Mouse (Mus musculus): ENCODE measurements around the gene Ptrh2. TPM values are rescaled to one million over a fixed set of nuclear protein-coding genes. Genes with fewer than 3 reads are reported as not detected.

Gene Ptrh2
- 12.7 and 13.3 TPM in 2 replicates for polyA plus RNA-seq (2015; fragmentation: Nextera tagmentation; extraction: Ambion mirVana)

GRCm38 (mm10) chr11:86683395-86684125, at the start of gene Ptrh2, which contains the start of gene Vmp1:
Gene Ptrh2, plus strand, starts transcription at chr11:86683985.
Gene Vmp1, minus strand, starts transcription at chr11:86683836.
- ATAC-seq (peak; percentile 94), DNase-seq (peak; percentile 97)
- Histone ChIP-seq H3K4me1 (ENCODE audit: insufficient read depth) (peaks cover 30% of the 10 kb centered on the region), H3K9ac (replicated peaks) (peak within 1 kb of the TSS; percentile 96), H3K4me2 (ENCODE audit: low read depth, low read length) (peak within 1 kb of the TSS; percentile 92), H3K36me3 (replicated peaks; ENCODE audit: insufficient read depth, low read length) (no peaks in the 10 kb centered on the region; the same call in 1 of the 2 replicates), H3K9me3 (ENCODE audit: low read length) (no peaks in the 10 kb centered on the region), H3K4me3 (ENCODE audit: low read depth, low read length) (peak within 1 kb of the TSS; percentile 94), H3K27ac (ENCODE audit: low read depth) (peak within 1 kb of the TSS; percentile 98), H3K27me3 (ENCODE audit: insufficient read depth, low read length) (no peaks in the 10 kb centered on the region)
- no peak for TF ChIP-seq CTCF (IDR thresholded peaks at IDR 0.05; ENCODE audit: low read depth)
- TF ChIP-seq EP300 (IDR thresholded peaks at IDR 0.05; ENCODE audit: low read depth), result peak; percentile 79
- under 1% methylated on average over 56 of the region's 56 CpGs for WGBS (ENCODE audit: insufficient replicate concordance)

- Histone ChIP-seq H3K4me2 (ENCODE audit: low read depth, low read length) (no peak overlapping the region), H3K36me3 (replicated peaks; ENCODE audit: insufficient read depth, low read length) (peaks cover 22% of the 10 kb centered on the region), H3K27ac (ENCODE audit: low read depth) (no peak overlapping the region), H3K9me3 (ENCODE audit: low read length) (no peaks in the 10 kb centered on the region), H3K9ac (replicated peaks) (no peak overlapping the region), H3K4me3 (ENCODE audit: low read depth, low read length) (no peak overlapping the region), H3K4me1 (ENCODE audit: insufficient read depth) (peaks cover 9% of the 10 kb centered on the region; the same call in 1 of the 2 replicates), H3K27me3 (ENCODE audit: insufficient read depth, low read length) (no peaks in the 10 kb centered on the region)
- no peak for ATAC-seq
- TF ChIP-seq EP300 (IDR thresholded peaks at IDR 0.05; ENCODE audit: low read depth) (no peak), CTCF (IDR thresholded peaks at IDR 0.05; ENCODE audit: low read depth) (no peak)
- DNase-seq, result no peak
- 73% methylated on average over 6 of the region's 6 CpGs for WGBS (ENCODE audit: insufficient replicate concordance)
Observed at GRCm38 (mm10) chr11:86634396-86634795, 49.4 kb upstream of the Ptrh2 start.

GRCm38 (mm10) chr11:86637697-86638096, 46.1 kb upstream of the Ptrh2 start:
- ATAC-seq (0 out of 2 replicates have a peak, but pooled peaks have one; percentile 35), DNase-seq (no peak)
- no peak overlapping the region for H3K4me2 ChIP-seq (ENCODE audit: low read depth, low read length)
- no peaks in the 10 kb centered on the region for H3K27me3 ChIP-seq (ENCODE audit: insufficient read depth, low read length)
- WGBS (ENCODE audit: insufficient replicate concordance), result 57% methylated on average over 2 of the region's 2 CpGs
- TF ChIP-seq CTCF (IDR thresholded peaks at IDR 0.05; ENCODE audit: low read depth) (no peak), EP300 (IDR thresholded peaks at IDR 0.05; ENCODE audit: low read depth) (no peak)
- H3K36me3 ChIP-seq (replicated peaks; ENCODE audit: insufficient read depth, low read length), result peaks cover 15% of the 10 kb centered on the region
- H3K27ac ChIP-seq (ENCODE audit: low read depth), result no peak overlapping the region
- no peak overlapping the region for H3K9ac ChIP-seq (replicated peaks)
- H3K4me3 ChIP-seq (ENCODE audit: low read depth, low read length), result no peak overlapping the region
- peaks cover 6% of the 10 kb centered on the region; the same call in 1 of the 2 replicates for H3K4me1 ChIP-seq (ENCODE audit: insufficient read depth)
- no peaks in the 10 kb centered on the region for H3K9me3 ChIP-seq (ENCODE audit: low read length)

DNA sequence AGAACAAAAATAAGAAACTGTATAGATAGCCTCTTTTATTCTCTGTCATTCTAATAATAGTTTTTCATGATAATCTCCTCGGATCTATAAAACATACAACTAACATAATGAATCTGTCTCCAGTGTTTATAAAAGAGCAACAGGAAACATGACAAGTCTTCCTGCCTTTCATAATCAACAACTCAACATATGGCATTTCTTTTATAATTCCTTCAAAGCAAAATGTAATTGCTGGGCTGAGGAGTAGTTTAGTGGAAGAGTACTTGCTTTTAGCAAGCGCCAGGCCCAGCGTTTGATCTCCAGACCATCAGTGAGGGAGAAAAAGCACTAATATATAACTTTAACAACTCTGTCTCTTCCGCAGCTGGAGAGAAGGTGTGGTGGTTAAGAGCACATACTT, 42.1 kb upstream of the Ptrh2 start:
- Histone ChIP-seq H3K36me3 (replicated peaks; ENCODE audit: insufficient read depth, low read length) (peaks cover 16% of the 10 kb centered on the region), H3K9me3 (ENCODE audit: low read length) (no peaks in the 10 kb centered on the region), H3K27me3 (ENCODE audit: insufficient read depth, low read length) (no peaks in the 10 kb centered on the region), H3K27ac (ENCODE audit: low read depth) (no peak overlapping the region), H3K9ac (replicated peaks) (no peak overlapping the region), H3K4me1 (ENCODE audit: insufficient read depth) (no peaks in the 10 kb centered on the region), H3K4me2 (ENCODE audit: low read depth, low read length) (no peak overlapping the region), H3K4me3 (ENCODE audit: low read depth, low read length) (no peak overlapping the region)
- ATAC-seq, result no peak
- DNase-seq, result no peak
- TF ChIP-seq EP300 (IDR thresholded peaks at IDR 0.05; ENCODE audit: low read depth), result no peak
- TF ChIP-seq CTCF (IDR thresholded peaks at IDR 0.05; ENCODE audit: low read depth), result no peak
- WGBS (ENCODE audit: insufficient replicate concordance), result 86% methylated on average over 4 of the region's 4 CpGs

DNA sequence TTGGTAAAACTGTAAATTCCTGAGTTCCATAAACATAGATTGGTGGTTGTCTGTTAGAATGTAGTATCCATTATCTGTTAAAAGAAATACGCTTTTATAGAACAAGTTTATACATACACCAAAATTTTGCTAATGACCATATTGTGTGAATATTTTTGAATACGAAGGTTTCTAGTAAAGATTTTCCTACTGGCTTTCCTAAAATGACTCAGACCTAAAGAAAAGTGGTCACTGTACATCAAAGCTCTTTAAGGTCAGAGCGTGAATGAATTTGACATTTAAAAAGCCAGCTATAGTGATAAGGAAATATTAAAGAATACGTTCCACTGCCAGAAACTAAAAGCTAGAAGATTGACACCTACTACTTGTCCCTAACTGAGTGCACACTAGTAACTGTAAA, 39.2 kb upstream of the Ptrh2 start:
- Histone ChIP-seq H3K9ac (replicated peaks) (no peak overlapping the region), H3K4me1 (ENCODE audit: insufficient read depth) (no peaks in the 10 kb centered on the region), H3K27me3 (ENCODE audit: insufficient read depth, low read length) (no peaks in the 10 kb centered on the region), H3K4me3 (ENCODE audit: low read depth, low read length) (no peak overlapping the region), H3K27ac (ENCODE audit: low read depth) (no peak overlapping the region), H3K36me3 (replicated peaks; ENCODE audit: insufficient read depth, low read length) (peaks cover 17% of the 10 kb centered on the region), H3K4me2 (ENCODE audit: low read depth, low read length) (no peak overlapping the region), H3K9me3 (ENCODE audit: low read length) (no peaks in the 10 kb centered on the region)
- no peak for DNase-seq
- WGBS (ENCODE audit: insufficient replicate concordance), result 93% methylated on average over 4 of the region's 4 CpGs
- no peak for TF ChIP-seq EP300 (IDR thresholded peaks at IDR 0.05; ENCODE audit: low read depth)
- no peak for ATAC-seq

DNA sequence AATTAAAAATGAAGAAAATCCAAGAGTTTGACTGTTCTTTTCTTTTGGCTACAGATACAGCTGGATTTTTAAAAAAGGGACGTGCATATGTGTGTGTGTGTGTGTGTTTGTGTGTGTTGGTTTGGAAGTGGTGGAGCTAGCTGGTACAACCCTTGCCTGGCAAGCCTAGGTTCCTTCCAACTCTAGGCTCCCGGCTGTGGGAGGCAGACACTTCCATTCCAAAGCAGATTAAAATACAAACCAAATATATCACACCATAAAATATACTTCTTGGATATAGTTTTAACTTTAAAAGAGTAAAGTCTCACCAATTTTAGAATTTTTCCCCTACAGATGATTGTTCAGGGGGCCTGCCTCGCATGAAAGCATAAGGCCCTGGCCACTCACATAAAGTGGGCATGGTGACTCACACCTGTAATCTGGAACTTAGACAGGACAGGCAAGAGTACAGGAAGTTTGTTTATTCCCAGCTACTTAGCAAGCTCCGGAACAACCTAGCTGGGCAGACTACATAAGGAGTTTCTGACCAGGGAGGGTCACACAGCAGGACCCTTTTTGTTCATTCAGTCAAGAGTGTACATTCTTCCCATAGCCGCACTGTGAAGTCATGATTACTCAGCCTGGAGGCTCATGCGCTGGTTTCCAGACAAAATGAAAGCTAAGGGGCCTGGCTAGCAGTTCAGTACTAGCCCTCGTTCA, 37.5 kb upstream of the Ptrh2 start:
- Histone ChIP-seq H3K27me3 (ENCODE audit: insufficient read depth, low read length) (no peaks in the 10 kb centered on the region), H3K27ac (ENCODE audit: low read depth) (no peak overlapping the region), H3K9ac (replicated peaks) (no peak overlapping the region), H3K9me3 (ENCODE audit: low read length) (no peaks in the 10 kb centered on the region), H3K4me2 (ENCODE audit: low read depth, low read length) (no peak overlapping the region), H3K4me1 (ENCODE audit: insufficient read depth) (no peaks in the 10 kb centered on the region), H3K36me3 (replicated peaks; ENCODE audit: insufficient read depth, low read length) (peaks cover 13% of the 10 kb centered on the region), H3K4me3 (ENCODE audit: low read depth, low read length) (no peak overlapping the region)
- ATAC-seq (no peak), DNase-seq (no peak)
- TF ChIP-seq CTCF (IDR thresholded peaks at IDR 0.05; ENCODE audit: low read depth), result no peak
- TF ChIP-seq EP300 (IDR thresholded peaks at IDR 0.05; ENCODE audit: low read depth), result no peak
- 80% methylated on average over 7 of the region's 7 CpGs for WGBS (ENCODE audit: insufficient replicate concordance)
